Mouse (Mus musculus): Measurements from ENCODE around the gene Cbx2. TPM values are rescaled to one million over a fixed set of nuclear protein-coding genes. Genes with fewer than 3 reads are reported as not detected.

The Cbx2 gene
- 15.5 and 16.0 TPM in 2 replicates for polyA plus RNA-seq (2012; rRNA removed)

DNA sequence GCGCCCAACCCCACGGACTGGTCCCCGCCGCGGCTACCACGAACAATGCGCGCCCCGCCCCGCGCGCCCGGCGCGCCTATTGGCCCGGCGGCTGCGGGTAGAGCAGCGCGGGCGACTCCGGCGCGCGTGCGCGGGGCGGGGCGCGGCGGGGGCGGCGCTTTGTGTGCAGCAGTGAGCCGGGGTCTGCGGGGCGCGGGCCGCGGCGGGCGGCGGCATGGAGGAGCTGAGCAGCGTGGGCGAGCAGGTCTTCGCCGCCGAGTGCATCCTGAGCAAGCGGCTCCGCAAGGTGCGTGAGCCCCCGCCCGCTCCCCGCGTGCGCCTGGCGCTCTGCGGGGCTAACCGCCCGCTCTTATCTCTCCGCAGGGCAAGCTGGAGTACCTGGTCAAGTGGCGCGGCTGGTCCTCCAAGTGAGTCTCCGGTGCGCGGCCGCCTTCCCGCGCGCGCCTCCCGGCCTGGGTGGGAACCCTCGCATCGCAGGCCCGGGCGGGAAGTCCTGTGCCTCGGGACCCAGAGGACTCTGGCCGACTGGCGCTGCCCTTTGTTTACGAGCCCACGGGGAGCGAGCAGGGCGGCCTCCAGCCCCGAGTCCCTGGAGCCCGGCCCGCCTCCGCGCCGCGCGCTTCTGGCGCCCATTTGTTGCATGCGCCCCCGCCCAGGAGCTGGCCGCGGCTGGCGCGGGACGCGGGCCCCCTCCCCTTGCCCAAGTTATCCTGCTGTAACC, at the start of gene Cbx2:
Gene Cbx2, plus strand, starts transcription at position 68 of the 721 bp plus-strand sequence.

GRCm38 (mm10) chr11:118987999-118988398, 34.8 kb upstream of the Cbx2 start, which contains the start of gene Enpp7:
Gene Enpp7, plus strand, starts transcription at chr11:118988188.

DNA sequence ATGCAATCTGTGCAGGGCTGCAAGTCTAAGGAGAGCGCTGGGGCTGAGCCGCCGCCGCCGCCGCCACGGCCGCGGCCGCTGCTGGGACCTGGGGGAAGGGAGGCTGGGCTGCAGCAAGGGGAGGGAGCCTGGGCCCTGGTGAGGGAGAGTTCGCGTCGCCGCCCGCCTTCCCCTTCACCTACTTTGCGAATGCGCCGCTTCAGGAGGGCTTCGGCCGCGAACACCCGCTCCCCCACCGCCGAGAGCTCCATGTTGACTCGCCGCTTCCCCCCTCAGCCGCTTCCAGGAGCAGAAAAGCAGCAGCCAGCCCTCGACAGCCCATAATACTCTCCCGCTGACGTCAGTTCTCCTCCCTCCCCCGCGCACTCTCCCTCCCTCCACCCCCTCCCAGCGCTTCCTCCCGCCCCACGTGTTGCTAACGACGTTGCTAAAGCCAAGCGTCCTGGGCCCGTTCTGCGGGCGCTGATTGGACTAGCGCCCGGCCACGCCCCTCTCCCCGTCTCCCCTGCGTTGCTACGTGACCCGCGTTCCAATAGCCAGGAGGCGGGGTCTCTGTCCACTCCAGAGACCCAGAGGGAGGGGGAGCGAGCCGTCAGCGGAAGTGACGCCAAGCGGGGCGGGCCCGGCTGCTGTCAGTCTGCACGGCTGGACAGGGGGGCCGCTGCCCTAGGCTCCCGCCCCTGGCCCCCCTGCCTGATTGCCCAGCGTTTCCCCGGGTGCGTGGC, 18.0 kb downstream of the Cbx2 start, which contains the start of gene Cbx8:
Gene Cbx8, minus strand, starts transcription at position 370 of the 725 bp plus-strand sequence.

Other genes with a start within 250 kb of the Cbx2 start
- gene Rbfox3, start 111.4 kb upstream of the Cbx2 start, polyA plus RNA-seq (2012; rRNA removed) = 25.4 and 31.3 TPM in 2 replicates
- gene Enpp7, start 34.8 kb upstream of the Cbx2 start, polyA plus RNA-seq (2012; rRNA removed) = not detected in 2 replicates
- gene Cbx8, start 18.0 kb downstream of the Cbx2 start, polyA plus RNA-seq (2012; rRNA removed) = 7.9 and 8.4 TPM in 2 replicates
- 40.3 and 43.2 TPM in 2 replicates for gene Cbx4, start 63.3 kb downstream of the Cbx2 start, polyA plus RNA-seq (2012; rRNA removed)
- 83.6 and 90.9 TPM in 2 replicates for gene Tbc1d16, start 205.5 kb downstream of the Cbx2 start, polyA plus RNA-seq (2012; rRNA removed)
- gene Ccdc40, start 205.6 kb downstream of the Cbx2 start, polyA plus RNA-seq (2012; rRNA removed) = 11.4 and 12.5 TPM in 2 replicates
- gene Gaa, start 244.9 kb downstream of the Cbx2 start, polyA plus RNA-seq (2012; rRNA removed) = 109 and 111 TPM in 2 replicates

Measured in central nervous system, embryonic 18 days (tissue).